Mouse (Mus musculus): Measurements from ENCODE around the gene Ccdc148. TPM values are rescaled to one million over a fixed set of nuclear protein-coding genes. Genes with fewer than 3 reads are reported as not detected.

Ccdc148 gene
- polyA plus RNA-seq, 1 experiment from 2014 or later = 0.39 TPM

DNA sequence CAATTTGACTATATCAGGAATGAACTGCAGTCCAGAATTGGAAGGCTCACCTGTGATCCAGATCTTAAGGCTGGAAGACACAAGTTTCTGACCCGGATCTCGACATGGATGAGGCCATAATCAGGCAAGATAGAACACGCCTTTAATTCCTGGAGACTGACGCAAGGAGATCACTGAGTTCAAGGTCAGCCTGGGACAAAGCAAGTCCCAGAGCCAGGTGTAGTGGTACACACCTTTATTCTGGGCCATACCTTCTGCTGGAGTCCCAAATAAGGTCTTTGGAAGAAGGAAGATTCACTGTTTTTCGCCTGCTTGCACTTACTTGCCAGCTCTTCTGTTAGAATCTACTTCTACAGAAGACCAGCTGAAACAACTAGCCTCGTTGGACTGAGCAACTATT, 26.5 kb upstream of the Ccdc148 start:
- Histone ChIP-seq H3K36me3 (replicated peaks; ENCODE audit: control insufficient read depth, insufficient read depth, low read depth, low read length) (no peaks in the 10 kb centered on the region), H3K27ac (replicated peaks; ENCODE audit: low read depth, low read length) (no peak overlapping the region), H3K4me1 (ENCODE audit: control insufficient read depth, insufficient read depth, low read length) (no peaks in the 10 kb centered on the region), H3K27me3 (ENCODE audit: control insufficient read depth, insufficient read depth, low read length) (no peaks in the 10 kb centered on the region), H3K9me3 (replicated peaks; ENCODE audit: control insufficient read depth, low read length) (no peaks in the 10 kb centered on the region), H3K4me2 (ENCODE audit: low read depth, low read length) (no peak overlapping the region), H3K4me3 (ENCODE audit: low read depth, low read length) (no peak overlapping the region), H3K9ac (replicated peaks; ENCODE audit: low read length) (no peak overlapping the region)
- DNase-seq (ENCODE audit: low spot score) (no peak), ATAC-seq (replicated peaks; ENCODE audit: insufficient number of reproducible peaks, low FRiP score, low TSS enrichment, low read depth) (no peak)
- WGBS = 93% methylated on average over 6 of the region's 6 CpGs

DNA sequence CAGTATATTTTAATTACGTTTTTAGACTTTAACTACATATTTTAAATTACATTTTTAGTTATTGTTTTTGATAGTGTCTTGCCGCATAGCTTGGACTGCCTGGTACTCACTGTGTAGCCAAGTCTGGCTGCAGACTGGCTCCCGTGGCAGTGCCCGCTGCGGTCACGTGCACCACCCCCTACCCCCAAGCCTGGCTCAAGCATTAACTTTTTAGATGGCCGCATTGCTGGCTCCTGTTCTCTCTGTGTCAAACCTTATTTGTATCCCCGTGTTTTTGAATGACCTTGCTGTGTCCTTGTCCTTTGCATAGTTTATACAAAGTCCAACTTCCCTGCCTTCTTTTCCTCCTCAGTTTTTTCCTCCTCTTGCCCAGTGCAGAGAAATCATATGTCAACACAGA, 25.6 kb upstream of the Ccdc148 start:
- ATAC-seq (replicated peaks; ENCODE audit: insufficient number of reproducible peaks, low FRiP score, low TSS enrichment, low read depth) (no peak), DNase-seq (ENCODE audit: low spot score) (no peak)
- H3K27ac ChIP-seq (replicated peaks; ENCODE audit: low read depth, low read length) = no peak overlapping the region
- H3K9me3 ChIP-seq (replicated peaks; ENCODE audit: control insufficient read depth, low read length) = no peaks in the 10 kb centered on the region
- no peak overlapping the region for H3K4me2 ChIP-seq (ENCODE audit: low read depth, low read length)
- no peak overlapping the region for H3K4me3 ChIP-seq (ENCODE audit: low read depth, low read length)
- no peaks in the 10 kb centered on the region for H3K27me3 ChIP-seq (ENCODE audit: control insufficient read depth, insufficient read depth, low read length)
- no peaks in the 10 kb centered on the region for H3K36me3 ChIP-seq (replicated peaks; ENCODE audit: control insufficient read depth, insufficient read depth, low read depth, low read length)
- H3K9ac ChIP-seq (replicated peaks; ENCODE audit: low read length) = no peak overlapping the region
- WGBS = 94% methylated on average over 8 of the region's 8 CpGs
- H3K4me1 ChIP-seq (ENCODE audit: control insufficient read depth, insufficient read depth, low read length) = no peaks in the 10 kb centered on the region

DNA sequence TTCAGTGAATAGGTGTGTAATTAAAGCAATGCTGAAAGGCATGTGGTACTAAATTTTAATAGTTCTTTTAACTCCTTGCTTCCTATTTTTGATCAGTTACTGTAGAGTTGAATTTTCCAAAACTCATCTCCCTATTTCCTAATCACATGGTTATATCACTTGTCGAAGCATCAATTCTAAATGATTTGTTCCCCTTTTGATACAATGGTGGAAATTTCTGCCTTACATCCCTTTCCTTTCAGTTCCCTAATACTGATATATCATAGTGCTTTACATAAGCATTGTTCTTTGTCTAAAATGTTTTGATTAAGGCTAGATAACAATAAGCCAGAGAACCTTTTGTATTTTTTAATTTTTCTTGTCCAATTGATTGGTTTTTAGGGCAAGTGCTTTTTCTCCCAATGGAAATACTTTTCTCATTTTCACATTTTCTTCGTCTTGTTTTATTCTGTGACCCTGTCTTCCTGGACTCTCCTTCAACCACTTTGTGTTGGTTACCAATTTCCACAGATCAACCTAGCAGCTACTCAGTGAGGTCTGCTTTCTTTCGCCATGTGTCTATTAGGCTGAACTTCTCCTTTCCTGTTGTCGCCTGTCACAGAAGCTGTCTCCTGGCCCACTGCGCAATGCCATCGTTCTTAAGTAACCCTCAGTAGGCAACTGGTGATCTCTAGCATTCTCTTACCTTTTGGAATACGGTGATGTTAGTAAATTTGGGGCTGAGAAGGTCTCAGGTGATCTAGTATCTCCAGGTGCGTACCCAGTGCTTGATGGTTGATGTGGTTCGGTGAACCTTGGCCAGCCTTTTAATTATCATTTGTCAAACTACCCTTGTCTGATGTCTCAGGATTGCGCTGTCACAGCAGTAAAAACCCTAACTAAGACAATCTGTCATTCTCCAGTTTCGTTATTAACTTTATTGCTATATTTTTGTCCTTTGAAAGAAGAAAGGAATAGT, 23.9 kb upstream of the Ccdc148 start:
- Histone ChIP-seq H3K9me3 (replicated peaks; ENCODE audit: control insufficient read depth, low read length) (no peaks in the 10 kb centered on the region), H3K4me2 (ENCODE audit: low read depth, low read length) (no peak overlapping the region), H3K27ac (replicated peaks; ENCODE audit: low read depth, low read length) (no peak overlapping the region), H3K27me3 (ENCODE audit: control insufficient read depth, insufficient read depth, low read length) (no peaks in the 10 kb centered on the region), H3K36me3 (replicated peaks; ENCODE audit: control insufficient read depth, insufficient read depth, low read depth, low read length) (no peaks in the 10 kb centered on the region), H3K4me3 (ENCODE audit: low read depth, low read length) (no peak overlapping the region), H3K9ac (replicated peaks; ENCODE audit: low read length) (no peak overlapping the region), H3K4me1 (ENCODE audit: control insufficient read depth, insufficient read depth, low read length) (no peaks in the 10 kb centered on the region)
- no peak for ATAC-seq (replicated peaks; ENCODE audit: insufficient number of reproducible peaks, low FRiP score, low TSS enrichment, low read depth)
- DNase-seq (ENCODE audit: low spot score) = no peak
- 93% methylated on average over 11 of the region's 11 CpGs for WGBS

DNA sequence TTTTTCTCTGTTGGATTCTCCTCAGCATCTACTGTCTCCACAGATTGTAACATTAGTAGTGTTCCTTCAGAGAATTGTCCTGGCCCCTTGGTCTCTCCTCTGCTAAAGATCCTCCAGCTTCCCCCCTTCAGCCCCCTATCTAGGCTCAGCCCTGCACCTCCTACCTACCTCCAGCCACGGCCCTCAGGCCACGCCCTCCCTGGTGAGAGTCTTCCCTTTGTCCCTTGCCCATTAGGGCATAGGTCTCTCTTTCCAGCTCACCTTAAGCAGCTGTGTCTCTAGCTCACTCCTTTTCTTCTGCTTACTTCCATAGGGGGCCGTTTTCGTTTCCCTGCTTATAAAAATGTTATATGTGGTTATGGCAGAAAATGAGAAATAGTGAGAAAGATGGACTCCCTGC, 23.1 kb upstream of the Ccdc148 start:
- ATAC-seq (replicated peaks; ENCODE audit: insufficient number of reproducible peaks, low FRiP score, low TSS enrichment, low read depth) = no peak
- H3K27me3 ChIP-seq (ENCODE audit: control insufficient read depth, insufficient read depth, low read length) = no peaks in the 10 kb centered on the region
- H3K4me3 ChIP-seq (ENCODE audit: low read depth, low read length) = no peak overlapping the region
- H3K4me2 ChIP-seq (ENCODE audit: low read depth, low read length) = no peak overlapping the region
- no peaks in the 10 kb centered on the region for H3K4me1 ChIP-seq (ENCODE audit: control insufficient read depth, insufficient read depth, low read length)
- no peak overlapping the region for H3K9ac ChIP-seq (replicated peaks; ENCODE audit: low read length)
- no peaks in the 10 kb centered on the region for H3K36me3 ChIP-seq (replicated peaks; ENCODE audit: control insufficient read depth, insufficient read depth, low read depth, low read length)
- H3K9me3 ChIP-seq (replicated peaks; ENCODE audit: control insufficient read depth, low read length) = no peaks in the 10 kb centered on the region
- no peak overlapping the region for H3K27ac ChIP-seq (replicated peaks; ENCODE audit: low read depth, low read length)
- 78% methylated on average over 4 of the region's 4 CpGs for WGBS
- no peak for DNase-seq (ENCODE audit: low spot score)

DNA sequence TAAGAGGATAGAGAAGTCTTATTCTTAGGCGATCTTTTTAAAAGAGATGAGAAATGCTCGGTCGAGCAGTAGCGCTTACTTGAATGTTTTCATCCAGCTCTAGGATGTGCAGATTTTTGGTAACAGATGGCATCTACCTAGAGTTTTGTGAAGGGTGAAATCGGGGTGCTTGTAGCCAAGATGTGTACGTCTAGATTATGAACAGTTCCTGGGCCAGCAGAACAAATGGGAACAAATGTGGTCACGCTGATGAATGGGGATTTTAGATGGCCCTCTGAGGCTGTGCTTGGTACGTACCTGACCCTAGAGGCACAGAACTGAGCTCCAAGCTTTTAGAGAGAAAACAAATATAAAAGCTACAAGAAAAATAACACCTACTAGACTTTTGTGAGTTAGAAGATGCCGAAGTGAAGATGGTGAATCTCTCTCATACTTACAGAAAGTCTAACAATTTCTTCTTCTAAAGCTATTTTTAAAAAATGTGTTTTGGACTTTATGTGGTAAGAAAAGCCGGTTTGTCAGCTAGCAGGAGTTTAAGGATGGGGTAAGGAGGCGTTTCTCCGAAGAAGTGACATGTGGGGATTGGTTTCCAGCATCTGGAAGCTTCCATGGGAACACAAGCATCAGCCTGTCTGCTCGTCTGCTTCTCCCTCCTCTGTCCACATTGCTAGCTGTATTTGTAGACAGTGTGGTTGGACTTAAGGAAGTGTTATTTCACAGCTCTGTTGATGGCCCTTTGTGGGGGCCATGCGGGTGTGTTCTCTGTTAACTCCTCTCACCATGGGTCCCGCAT, 21.0 kb upstream of the Ccdc148 start:
- 87% methylated on average over 15 of the region's 15 CpGs for WGBS
- Histone ChIP-seq H3K36me3 (replicated peaks; ENCODE audit: control insufficient read depth, insufficient read depth, low read depth, low read length) (no peaks in the 10 kb centered on the region), H3K4me2 (ENCODE audit: low read depth, low read length) (no peak overlapping the region), H3K27ac (replicated peaks; ENCODE audit: low read depth, low read length) (no peak overlapping the region), H3K4me1 (ENCODE audit: control insufficient read depth, insufficient read depth, low read length) (no peaks in the 10 kb centered on the region), H3K27me3 (ENCODE audit: control insufficient read depth, insufficient read depth, low read length) (no peaks in the 10 kb centered on the region), H3K9ac (replicated peaks; ENCODE audit: low read length) (no peak overlapping the region), H3K4me3 (ENCODE audit: low read depth, low read length) (no peak overlapping the region), H3K9me3 (replicated peaks; ENCODE audit: control insufficient read depth, low read length) (no peaks in the 10 kb centered on the region)
- ATAC-seq (replicated peaks; ENCODE audit: insufficient number of reproducible peaks, low FRiP score, low TSS enrichment, low read depth) (no peak), DNase-seq (ENCODE audit: low spot score) (no peak)

DNA sequence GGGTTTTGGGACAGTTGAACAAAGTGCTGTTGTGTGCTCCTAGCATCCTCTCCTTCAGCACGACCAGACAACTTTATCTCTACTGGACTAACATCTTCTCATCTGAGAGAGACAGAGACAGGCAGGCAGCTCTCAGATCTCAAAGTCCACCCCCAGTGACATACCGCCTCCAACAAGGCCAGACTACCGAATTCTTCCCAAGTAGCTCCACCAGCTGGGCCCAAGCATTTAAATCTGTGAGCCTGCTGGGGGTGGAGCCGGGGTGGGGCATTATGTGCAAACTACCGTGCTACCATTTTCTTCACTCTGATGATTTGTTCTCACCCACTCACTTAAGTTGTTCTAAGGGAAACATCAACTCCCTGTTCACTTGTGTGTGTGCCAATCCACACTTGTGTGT, 19.0 kb upstream of the Ccdc148 start:
- H3K27ac ChIP-seq (replicated peaks; ENCODE audit: low read depth, low read length) = no peak overlapping the region
- H3K9ac ChIP-seq (replicated peaks; ENCODE audit: low read length) = no peak overlapping the region
- H3K4me1 ChIP-seq (ENCODE audit: control insufficient read depth, insufficient read depth, low read length) = no peaks in the 10 kb centered on the region
- 55% methylated on average over 5 of the region's 5 CpGs for WGBS
- H3K4me2 ChIP-seq (ENCODE audit: low read depth, low read length) = no peak overlapping the region
- H3K36me3 ChIP-seq (replicated peaks; ENCODE audit: control insufficient read depth, insufficient read depth, low read depth, low read length) = no peaks in the 10 kb centered on the region
- no peaks in the 10 kb centered on the region for H3K27me3 ChIP-seq (ENCODE audit: control insufficient read depth, insufficient read depth, low read length)
- DNase-seq (ENCODE audit: low spot score) (no peak), ATAC-seq (replicated peaks; ENCODE audit: insufficient number of reproducible peaks, low FRiP score, low TSS enrichment, low read depth) (no peak)
- no peaks in the 10 kb centered on the region; the same call in 1 of the 2 replicates for H3K9me3 ChIP-seq (replicated peaks; ENCODE audit: control insufficient read depth, low read length)
- no peak overlapping the region for H3K4me3 ChIP-seq (ENCODE audit: low read depth, low read length)

DNA sequence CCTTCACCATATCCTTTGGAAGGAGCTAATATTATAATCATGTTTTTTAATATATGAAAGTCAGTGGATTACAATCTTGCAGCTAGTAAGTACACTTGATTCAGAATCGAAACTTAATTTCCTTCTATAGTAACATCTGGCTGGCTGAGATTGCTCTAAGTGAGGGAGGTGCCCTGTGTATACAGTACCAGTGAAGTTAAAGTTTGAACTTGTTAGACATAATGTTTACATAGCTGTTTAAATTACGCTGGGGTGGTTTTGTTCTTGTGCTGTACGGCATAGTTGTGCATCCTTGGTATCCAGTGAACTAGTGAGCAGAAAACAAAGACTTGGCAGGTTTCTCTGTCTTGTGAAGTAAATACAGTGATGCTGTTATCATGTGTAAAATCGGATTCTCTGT, 18.5 kb upstream of the Ccdc148 start:
- ATAC-seq (replicated peaks; ENCODE audit: insufficient number of reproducible peaks, low FRiP score, low TSS enrichment, low read depth) (no peak), DNase-seq (ENCODE audit: low spot score) (no peak)
- H3K27me3 ChIP-seq (ENCODE audit: control insufficient read depth, insufficient read depth, low read length) = no peaks in the 10 kb centered on the region
- H3K4me3 ChIP-seq (ENCODE audit: low read depth, low read length) = no peak overlapping the region
- H3K36me3 ChIP-seq (replicated peaks; ENCODE audit: control insufficient read depth, insufficient read depth, low read depth, low read length) = no peaks in the 10 kb centered on the region
- H3K27ac ChIP-seq (replicated peaks; ENCODE audit: low read depth, low read length) = no peak overlapping the region
- H3K4me2 ChIP-seq (ENCODE audit: low read depth, low read length) = no peak overlapping the region
- H3K9ac ChIP-seq (replicated peaks; ENCODE audit: low read length) = no peak overlapping the region
- no peaks in the 10 kb centered on the region; the same call in 1 of the 2 replicates for H3K9me3 ChIP-seq (replicated peaks; ENCODE audit: control insufficient read depth, low read length)
- no peaks in the 10 kb centered on the region for H3K4me1 ChIP-seq (ENCODE audit: control insufficient read depth, insufficient read depth, low read length)
- 74% methylated on average over 4 of the region's 4 CpGs for WGBS

DNA sequence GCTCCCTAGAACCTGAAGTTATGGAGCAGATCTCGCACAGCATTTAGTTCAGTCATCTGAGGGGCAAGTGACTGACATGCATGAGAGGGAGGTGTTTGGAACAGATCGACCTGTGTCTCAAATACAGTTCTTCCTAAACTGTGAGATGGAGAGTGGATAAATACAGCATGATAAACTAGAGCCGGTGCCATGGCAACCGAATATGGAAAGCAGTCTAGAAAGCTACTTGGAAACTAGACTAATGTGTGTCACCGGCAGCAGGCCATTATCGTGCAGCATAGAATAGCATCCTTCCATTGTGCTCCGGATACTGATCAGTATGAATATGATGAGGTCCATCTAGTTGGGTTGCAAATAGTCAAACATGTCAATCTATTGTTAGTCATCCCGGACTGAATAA, 17.7 kb upstream of the Ccdc148 start:
- ATAC-seq (replicated peaks; ENCODE audit: insufficient number of reproducible peaks, low FRiP score, low TSS enrichment, low read depth) (no peak), DNase-seq (ENCODE audit: low spot score) (peak; percentile 11)
- Histone ChIP-seq H3K4me2 (ENCODE audit: low read depth, low read length) (no peak overlapping the region), H3K9ac (replicated peaks; ENCODE audit: low read length) (no peak overlapping the region), H3K4me3 (ENCODE audit: low read depth, low read length) (no peak overlapping the region), H3K9me3 (replicated peaks; ENCODE audit: control insufficient read depth, low read length) (no peaks in the 10 kb centered on the region; the same call in 1 of the 2 replicates), H3K36me3 (replicated peaks; ENCODE audit: control insufficient read depth, insufficient read depth, low read depth, low read length) (no peaks in the 10 kb centered on the region), H3K27me3 (ENCODE audit: control insufficient read depth, insufficient read depth, low read length) (no peaks in the 10 kb centered on the region), H3K27ac (replicated peaks; ENCODE audit: low read depth, low read length) (no peak overlapping the region), H3K4me1 (ENCODE audit: control insufficient read depth, insufficient read depth, low read length) (no peaks in the 10 kb centered on the region)
- 91% methylated on average over 8 of the region's 8 CpGs for WGBS

All from embryonic facial prominence, embryonic 11.5 days (tissue).